Mouse (Mus musculus) lung, postnatal 36 days (tissue): ENCODE data around the gene Cdh23.

Experiments used
- DNase-seq: peaks from one replicate; pipeline ENCODE4 v3.0.0; 2022; ENCODE audit warnings: mixed read lengths

The Cdh23 gene

DNA sequence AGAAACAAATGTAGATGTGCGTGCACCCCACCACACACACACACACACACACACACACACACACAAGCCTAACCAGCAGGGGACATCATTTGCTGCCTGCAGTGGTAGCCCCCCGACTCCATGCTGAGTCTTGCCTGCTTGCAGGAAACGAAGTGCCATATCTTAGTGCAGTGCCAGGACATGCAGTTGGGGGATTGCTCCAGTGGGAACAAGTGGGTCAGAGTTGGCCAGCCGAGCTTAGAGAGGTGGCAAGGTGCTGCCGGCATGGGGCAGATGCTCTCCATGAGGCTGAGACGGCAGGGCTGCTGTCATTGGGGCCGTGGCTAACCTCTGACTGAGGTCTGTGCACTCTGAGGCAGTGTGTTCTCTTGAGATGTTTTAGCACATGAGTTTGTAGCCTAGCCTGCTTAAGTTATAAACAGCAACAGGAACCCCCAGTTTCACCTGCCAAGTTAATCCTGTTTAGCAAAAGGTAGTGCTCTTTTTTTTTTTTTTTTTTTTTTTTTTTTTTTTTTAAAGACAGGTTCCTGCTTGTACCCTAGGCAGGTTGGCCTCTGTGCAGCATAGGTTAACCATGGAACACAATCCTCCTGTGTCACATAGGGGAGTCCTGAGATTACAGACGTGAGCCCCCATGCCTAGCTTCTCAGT is 416.9 kb downstream of the Cdh23 start:
- DNase-seq, result no peak

DNA sequence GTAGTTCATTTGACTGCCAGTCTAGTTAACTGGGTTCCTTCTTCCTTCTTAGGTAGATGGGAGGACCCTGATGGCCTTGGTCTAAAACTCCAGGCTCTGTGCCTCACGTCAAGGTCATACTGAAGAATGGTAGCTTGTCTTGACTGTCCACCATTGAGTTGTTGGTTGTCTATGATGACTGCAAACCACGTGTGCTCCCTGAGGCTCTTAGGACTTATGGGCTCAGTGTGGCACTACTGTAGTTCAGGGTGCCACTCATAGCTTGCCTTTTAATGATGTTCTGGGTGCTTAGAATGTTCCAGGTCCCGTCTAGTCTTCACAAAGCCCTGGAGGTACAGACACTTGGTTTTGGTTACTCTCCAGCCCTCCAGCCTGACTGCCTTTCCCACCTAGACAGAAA is 417.5 kb downstream of the Cdh23 start:
- no peak for DNase-seq

DNA sequence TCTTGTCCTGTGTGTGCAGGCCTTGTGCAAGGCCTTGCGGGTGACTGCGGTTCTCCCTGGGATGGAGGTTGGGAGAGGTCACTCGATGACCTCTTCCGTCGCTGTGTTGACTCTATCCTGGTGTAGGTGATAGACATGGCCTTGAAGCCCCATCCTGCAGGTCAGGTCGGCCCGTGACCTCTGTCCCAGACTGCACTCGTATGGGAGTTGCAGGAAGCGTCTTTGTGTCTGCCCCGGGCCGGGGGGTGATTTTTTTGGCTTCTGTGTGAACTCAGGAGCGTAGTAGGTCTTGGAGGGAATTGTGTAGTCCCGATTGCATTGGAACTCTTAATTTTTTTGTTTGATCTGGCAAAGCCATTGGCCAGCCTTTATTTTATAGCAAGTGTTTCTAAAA is 418.3 kb downstream of the Cdh23 start:
- no peak for DNase-seq

DNA sequence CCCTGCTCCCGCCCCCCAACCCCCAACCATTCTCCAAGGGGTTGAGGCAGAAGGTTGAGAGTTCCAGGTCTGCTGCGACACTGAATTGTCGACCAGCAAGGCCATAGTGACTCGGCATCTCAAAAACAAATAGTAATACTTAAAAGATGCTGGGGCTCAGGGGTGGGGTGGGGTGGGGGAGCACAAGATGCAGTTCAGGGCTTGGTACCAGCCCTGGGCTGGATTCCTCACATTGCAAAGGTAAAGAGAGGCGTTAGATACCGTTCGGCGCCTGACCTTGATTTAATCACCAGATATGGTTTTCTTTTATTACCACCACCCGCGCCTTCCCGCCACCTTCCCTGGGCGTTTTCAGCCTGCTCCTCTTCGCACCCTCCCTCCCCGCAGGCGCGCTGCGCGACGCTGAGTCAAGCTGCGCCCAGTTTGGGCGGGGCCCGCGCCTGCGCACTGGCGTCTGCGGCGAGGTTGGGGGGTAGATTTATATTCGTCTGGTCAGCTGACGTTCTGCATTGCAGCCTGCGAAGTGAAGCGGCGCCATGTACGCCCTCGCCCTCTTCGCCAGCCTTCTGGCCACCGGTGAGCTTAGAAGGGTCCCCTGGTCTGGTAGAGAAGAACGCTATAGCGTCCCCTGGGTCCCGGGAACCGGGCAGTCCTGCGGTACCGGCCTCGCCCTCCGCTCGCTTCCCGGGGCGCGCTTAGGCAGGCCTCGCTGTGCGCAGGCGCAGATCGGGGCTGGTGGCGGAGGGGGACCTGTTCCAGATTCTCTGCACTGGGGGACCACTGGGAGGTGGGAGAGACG is 418.9 kb downstream of the Cdh23 start, which contains the start of gene Psap:
TSS of gene Psap (plus strand) at position 421 of the 799 bp plus-strand sequence.
- peak; percentile 93 for DNase-seq

DNA sequence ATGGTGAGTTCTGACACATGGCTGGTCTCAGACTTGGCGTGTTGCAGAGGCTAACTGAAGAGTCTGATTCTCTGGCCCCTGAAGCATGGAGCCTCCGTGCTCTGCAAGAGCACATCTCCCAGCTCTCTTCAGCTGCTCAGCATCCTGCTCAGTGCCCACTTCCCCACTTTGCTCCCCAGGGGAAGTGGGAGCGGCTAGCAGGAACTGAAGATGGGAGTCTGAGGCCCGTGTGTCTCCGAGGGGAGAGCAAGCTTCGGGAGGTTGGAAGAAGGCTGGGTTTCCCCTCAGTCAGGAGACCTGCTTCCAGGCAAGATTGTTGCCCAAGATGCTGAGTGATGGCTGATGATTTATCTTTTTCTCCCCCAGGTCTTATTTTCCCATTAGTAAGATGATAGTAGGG is 422.9 kb downstream of the Cdh23 start:
- DNase-seq, result no peak

DNA sequence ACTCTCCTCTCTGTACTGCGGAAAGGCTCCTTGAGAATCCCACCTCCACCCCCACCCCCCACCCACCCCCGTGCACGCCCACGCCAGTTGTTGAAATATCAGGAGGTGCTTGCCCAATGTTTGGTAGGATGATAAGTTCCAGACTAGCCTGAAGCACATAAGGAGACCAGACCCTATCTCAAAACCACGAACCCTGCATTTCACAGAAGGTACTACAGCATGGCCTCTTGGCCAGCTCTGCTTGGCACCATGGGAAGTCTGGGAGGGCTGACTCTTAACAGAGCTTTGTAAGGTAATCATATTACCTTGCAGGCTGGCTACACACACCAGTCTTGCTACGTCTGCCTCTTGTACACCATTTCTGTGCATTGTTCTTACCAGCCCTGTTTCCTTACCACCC is 424.0 kb downstream of the Cdh23 start:
- DNase-seq, result no peak

DNA sequence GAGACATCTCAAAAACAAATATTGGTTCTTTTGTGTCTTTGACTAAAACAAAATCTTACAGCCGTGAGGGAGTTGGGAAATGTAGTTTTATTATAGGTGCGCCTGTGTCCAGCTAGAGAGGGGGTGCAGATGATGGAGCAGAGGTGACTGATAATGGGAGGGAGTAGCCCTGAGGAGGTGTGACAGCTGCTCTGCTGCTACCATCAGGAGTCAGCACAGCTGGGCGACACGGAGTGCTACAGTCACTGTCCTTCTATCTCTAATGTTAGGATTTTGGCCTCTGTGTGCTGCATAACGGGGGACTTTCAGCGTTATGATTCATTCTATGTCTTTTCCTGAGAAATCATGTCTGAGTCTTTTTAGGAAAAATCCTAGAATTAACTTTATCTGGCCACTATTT is 425.3 kb downstream of the Cdh23 start:
- no peak for DNase-seq

DNA sequence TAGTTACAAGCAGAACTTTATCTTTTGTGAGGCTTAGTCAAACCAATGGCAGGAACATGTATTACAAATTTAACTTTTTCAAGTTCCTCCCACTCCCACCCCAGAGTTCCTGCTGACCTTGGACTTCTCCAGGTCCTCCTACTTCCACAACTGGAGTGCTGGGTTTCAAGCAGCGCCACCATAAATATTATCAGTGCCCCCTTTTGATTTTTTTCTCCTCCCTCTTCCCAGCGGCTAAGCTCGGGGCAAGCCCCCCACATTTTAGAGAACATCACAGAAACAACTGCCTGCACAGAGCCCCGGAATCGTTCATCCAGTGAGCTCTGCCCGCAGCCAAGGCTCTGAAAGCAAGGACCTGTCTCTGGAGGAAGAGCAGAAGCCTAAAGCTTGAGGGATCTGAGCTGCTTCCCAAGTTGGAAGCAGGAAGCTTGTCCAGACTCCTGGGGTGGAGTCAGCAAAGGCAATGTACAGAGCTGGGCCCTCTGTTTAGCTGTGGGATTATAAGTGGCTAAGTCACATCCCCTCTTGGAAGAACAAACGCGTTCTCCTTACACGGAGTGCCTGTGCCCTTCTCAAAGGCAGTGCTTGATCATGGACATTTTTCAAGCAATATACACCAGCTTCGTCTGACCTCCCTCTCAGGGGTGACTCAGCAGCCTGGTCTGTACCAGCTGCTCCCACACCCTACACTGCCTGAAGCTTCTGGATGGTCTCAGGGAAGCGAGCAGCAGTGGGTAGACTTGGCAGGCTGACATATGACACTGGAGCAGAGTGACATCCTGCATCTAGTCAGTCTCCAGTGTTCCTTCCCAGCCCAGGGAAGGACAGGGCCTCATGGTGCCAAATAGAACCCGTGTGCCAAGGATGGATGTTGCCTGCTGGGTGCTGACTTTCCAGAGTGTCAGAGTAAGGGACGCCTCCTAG is 426.9 kb downstream of the Cdh23 start:
- DNase-seq, result no peak

DNA sequence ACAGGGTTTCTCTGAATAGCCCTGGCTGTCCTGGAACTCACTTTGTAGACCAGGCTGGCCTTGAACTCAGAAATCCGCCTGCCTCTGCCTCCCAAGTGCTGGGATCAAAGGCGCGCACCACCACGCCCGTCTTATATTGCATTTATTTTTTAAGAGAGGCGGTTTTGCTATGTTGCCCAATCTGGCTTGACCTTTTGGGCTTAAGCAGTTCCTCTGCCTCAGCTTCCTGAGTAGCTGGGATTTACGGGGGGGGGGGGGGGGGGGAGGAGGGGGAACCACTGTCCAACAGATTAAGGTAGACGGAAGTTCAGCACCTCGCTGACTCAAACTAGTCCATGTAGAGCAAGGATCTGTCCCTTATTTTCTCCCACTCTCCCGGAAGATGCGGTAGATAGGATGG is 427.6 kb downstream of the Cdh23 start:
- DNase-seq, result no peak

DNA sequence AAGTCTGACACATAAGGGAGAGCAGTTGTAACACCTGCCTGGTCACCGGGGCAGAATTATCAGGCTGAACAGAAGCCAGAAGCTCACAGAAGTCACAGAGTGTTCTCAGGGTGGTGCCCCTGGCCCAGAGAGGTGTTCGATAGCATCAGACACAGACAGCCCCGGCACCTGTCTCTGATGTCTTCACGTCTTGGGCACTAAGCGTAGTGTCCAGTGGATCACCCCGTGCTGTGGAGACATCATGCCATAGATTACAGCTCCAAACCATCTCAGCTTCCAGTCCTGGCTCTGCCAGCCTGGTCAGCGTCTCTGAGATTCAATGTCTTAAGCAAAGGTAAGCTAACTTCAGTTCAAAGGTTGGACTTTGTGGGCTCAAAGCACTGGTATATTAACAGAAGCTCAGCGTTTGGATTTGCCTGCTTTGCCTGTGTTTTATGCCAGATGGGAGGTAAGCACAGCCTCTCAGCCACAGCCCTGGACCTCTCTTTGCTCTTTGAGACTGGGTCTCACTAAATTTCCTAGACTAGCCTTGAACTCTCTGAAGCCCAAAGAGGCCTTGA is 429.4 kb downstream of the Cdh23 start:
- no peak for DNase-seq

DNA sequence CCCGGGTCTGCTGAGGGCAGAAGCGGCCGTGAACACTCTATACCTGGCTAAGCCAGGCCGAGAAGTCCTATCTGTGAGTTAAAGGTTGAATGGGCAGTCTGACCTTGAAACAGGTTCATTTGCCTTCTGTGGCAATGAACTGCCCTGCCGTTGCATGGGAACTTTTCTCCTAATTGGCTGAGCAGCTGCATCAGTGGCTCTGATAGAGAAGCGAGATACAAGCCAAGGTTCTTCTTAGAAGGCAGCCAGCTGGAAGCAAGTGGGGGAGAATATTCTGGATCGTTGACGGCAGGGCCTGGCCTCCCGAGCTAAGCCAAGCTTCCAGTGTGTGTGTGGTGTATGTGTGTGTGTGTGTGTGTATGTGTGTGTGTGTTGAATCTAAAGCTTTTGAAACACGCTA is 431.0 kb downstream of the Cdh23 start:
- DNase-seq, result no peak

DNA sequence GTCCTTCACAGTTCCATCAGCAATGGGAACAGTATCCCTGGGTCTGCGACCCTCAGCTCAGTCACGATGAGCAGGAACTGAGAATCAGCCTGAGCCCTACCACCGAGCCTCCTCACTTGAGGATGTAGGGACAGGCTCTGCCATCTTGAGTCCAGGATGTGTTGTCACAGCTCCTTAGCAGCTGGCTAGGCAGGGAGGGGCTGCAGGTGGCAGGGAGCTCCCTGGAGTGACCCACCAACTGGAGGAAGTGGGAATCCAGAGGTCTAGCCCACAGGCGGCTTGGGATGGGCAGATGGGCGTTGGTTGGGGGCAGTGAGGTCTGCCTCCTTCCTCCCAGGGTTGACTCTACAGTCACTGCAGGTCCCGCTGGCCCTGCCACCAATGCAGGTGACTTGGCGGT is 432.9 kb downstream of the Cdh23 start:
- DNase-seq, result no peak

DNA sequence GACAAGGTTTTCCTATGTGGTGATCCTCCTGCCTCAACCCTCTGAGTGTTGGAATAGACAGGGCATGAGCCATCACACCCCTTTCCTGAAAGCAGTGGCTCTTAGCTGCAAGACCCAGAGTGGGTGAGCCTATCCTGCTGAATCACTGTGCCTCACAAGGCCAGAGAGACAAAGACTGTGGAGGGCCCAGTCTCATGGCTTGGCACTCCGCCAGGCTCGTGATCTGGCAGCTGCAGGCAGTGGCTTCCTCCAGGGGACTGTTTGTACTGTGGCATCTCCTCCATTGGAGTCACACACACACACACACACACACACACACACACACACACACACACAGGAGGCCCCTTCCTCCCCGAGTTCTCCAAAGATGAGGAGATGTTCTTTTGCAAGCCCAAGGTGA is 433.9 kb downstream of the Cdh23 start:
- DNase-seq, result peak; percentile 96

DNA sequence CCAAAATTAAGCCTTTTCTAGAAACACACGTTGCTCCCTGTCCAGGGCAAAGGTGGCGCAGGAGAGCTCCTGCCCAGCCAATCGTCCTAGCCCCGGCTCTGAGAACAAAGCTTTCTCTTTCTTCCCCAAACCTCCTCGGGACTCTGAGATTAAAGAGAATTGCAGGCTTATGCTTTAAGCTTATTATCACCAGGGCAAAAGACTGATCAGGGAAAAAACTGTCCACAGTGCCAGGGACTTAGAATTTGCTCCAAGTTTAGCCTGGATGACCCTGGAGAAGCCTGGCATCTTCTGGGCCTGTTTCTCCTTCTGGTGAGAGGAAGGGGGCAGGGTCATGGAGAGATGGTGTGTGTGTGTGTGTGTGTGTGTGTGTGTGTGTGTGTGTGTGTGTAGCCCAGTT is 434.8 kb downstream of the Cdh23 start:
- DNase-seq, result no peak

DNA sequence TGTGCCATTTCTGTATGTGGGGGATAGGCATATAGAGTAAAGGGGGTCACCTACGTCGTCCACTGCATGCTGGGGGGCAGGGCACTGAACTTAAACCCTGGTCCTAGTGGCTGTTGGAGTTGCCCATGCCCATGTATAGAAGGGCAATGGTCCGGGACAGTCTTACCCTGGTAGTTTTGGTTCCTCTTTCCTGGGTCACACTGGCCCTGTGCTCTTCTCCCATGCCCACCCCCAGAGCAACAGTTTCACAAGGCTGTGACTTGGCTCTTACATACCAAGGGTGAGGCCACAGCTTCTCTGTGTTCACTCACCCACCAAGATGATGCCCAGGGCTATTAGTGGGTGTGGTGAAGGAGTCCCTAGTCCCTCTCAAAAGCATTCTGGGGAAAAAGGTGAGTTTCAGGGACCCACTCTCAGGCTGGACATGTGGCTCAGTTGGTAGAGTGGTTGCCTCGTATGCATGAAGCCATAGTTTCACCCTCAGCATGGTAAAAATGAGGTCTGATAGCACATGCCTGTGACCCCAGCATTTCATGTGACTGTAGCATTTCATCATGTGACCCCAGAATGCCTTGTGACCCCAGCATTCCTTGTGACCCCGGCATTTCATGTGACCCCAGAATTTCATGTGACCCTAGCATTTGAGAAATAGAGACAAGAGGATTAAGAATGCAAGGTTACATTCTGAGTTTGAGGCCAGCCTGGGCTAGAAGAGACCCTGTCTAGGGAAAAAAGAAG is 435.6 kb downstream of the Cdh23 start:
- DNase-seq, result peak; percentile 67

DNA sequence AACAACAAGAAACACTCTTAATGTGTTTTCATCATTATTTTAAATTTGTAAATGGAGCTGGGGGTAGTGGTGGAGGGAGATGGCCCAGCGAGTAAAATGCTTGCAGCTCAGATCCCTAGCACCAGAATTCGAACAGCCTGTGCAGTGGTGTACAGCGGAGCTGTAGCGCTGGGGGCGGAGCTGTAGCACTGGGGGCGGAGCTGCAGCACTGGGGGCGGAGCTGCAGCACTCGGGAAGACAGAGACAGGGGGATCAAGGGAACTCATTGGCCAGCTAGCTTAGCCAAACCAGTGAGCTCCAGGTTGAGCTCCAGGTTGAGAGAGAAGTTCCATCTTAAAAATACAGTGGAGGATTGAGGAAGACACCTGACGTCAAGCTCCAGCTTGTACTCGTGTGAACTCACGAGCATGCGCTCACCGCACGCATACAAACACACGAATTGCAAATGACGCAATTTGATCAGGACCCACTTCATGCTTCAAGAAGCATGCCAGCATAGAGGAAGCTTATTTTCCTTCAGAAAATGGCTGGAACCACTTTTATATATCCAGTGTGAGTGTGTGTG is 438.9 kb downstream of the Cdh23 start:
- no peak for DNase-seq

DNA sequence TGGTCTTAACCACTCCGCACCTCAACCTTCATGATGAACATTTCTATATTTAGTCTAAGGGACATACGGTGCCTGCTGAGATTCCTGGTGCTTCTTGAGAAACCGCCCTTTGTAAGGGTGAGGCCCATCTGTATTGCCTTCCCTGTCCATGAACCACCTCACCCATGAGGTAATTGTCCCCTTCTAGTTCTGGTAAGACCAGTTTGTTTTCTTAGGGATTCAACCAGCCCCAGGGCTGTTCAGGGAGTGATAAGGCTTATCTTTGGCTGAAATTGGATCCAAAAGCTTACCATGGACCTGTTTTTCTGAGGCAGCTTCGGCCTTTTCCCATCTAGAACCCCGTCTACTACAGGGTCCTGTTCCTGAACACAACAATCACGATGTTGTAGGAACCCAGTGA is 440.2 kb downstream of the Cdh23 start:
- DNase-seq, result no peak
